Mouse (Mus musculus) embryo, embryonic 10 days (tissue): ENCODE measurements at regions not wholly inside any gene's neighbourhood (a gene's known extent, or its start where the extent isn't known, plus 50 kb on each side); places are given as distances from the start of the nearest gene placed in this dataset.

Experiments
- DNase-seq: peaks from one replicate; pipeline ENCODE4 v3.0.0-alpha.2; 2015; ENCODE audit warnings: low spot score

DNA sequence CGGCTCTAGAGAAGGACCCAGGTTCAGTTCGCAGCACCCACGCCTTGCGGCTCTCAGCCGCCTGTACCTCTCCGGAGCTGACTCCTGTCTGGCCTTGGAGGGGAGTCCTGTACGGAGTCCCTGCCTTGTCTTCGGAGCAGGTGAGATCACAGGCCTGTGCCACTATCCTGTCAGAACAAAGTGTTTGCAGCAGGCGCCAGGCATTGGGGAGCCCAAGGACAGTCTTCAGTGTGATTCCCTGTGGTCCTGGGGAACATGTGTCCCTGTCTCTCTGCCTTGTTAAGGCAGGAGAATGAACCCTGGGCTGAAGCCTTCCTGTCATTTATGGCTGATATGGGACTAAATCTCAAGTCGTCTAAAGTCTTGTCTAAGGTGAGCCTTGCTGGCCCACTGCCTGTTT is 176.5 kb downstream of the Vrk1 start:
- DNase-seq, result no peak

DNA sequence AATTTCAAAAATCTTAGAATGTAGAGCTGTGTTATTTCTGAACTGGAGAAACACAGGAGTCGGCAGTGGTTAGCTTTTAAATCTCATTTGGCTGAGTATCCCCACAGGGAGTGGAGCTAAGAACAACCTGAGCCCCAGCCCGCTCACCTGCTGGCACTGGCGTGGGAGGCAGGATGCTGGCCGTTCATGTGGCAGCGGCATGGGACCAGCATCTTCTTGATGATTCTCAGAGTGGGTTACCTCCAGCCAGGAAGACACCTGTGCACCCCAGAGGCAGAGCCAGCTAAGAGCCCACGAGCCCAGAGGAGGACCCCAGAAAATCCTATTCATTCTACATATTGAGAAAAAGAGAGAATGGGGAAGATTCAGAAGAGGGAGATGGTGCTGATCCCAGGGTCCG is 181.7 kb downstream of the Vrk1 start:
- DNase-seq, result no peak

DNA sequence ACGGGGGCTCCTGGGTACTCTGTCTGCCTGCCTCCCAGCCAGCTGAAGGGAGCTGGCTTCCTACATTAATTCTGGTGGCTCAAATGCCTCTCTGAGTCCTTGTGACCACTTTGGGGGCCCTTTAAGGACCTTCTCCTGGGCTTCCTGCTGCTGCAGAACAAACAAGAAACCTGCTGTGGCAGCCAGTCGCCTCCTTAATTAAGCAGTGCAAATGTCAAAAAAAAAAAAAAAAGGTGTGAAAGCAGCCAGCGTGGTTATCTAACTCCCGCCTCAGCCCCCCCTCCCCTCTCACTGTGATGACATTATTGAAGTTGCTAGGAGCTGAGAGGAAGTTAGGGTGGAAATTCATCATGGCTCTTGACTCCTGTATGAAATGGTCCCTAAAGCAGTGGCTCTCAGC is 189.3 kb downstream of the Vrk1 start:
- DNase-seq, result no peak

DNA sequence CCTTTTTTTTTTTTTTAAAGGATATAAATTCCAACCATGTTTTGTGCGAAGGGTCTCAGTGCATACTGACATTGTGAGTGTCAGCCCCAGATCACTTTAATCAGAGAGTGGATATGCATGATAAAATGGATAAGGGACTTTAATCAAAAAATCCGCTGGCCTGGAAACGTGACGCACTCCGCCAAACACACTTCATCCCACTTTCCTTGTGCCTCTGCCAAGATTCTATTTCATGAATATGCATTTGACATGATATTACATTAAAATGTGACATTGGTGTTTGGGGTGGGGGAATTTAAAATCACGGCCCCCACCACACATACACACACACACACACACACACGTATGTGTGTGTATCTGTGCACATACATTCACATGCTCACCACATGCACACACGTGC is 193.5 kb downstream of the Vrk1 start:
- no peak for DNase-seq

DNA sequence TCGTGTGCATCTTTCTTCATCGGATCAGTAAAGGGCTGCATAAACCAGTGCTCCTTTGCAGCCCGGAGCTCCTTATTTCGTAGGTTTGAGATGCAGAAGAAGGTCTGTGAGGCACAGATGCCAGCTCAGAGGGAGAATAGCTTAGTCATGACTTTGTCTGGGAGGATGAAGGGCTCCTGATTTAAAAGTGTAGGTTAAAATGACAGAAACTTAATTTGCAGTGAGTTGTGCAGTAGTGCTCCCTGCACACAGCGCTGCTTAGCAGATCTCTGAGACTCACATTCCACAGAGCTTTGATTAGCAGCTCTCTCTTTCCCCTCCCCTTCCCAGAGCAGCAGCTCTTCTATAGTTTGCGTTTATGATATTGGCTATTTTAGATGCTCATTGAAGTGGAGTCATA is 200.9 kb downstream of the Vrk1 start:
- no peak for DNase-seq

DNA sequence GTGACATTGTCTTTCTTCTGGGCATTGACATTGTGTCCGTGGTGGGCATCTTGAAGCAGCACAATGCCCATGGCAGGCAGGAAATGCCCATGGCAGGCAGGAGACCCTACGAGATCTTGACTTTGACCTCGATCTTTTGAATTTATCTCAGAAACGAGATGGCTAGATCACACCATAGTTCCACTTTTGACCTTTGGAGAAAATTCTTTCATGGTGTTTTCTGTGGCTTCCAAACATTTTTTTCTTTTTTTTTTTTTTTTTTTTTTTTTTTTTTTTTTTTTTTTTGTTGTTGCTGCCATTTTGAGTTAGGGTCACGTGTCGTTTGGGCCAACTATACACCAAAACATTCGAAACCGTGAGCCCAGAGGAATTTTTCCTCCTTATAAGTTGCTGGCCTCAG is 201.5 kb downstream of the Vrk1 start:
- no peak for DNase-seq

DNA sequence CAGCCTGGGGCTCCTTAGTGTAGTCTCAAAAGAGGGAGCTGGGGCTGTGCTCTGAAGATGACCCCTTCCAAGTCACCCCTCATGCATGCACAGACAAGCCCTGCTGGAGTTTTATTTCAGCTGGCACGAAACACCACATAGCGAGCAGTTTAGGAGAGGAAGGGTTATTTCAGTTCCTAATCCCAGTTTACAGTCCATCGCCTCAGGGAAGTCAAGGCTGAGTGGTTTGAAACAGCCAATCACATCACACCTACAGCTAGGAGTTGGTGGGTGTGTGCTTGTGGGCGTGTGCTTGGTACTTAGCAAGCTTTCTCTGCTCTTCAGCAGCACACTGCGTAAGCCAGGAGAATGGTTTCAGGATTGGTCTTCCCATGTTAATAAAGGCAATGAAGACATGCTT is 202.4 kb downstream of the Vrk1 start:
- no peak for DNase-seq

DNA sequence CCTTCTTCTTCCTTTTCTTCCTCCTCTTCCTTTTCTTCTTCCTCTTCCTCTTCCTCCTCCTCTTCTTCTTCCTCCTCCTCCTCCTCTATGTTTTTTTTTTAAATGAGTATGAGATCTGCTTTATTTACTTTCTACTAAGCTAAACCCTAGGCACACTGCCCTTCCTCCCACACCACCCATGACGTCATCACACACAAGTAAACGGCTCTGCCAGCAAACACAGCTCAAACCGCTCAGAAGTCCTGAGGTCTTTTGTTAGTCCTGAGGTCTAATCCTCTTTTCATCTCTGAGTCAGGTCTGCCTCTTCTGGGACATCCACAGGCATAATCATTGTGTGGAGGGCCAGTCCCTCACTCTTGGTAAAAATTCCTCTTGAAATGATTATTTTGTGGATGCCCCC is 210.0 kb downstream of the Vrk1 start:
- no peak for DNase-seq

DNA sequence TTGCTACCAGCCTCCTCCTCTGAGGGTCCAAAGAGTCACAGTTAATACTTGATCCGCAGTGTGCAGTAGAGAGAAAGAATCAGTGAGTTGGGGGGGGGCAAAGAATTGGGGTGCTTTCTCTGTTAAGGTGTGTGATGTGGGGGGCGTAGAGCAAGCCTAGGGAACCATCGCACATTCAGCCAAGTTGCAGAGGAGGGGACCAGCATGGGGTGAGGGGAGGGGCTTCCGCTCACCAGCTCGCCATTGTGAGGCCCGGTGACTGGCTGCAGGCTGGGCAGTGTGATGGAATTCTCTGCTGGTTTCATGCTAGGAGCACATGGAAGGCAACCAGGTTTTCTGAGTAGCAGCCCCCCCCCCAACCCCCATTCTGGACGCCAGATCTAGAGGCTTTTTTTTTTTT is 216.2 kb downstream of the Vrk1 start:
- peak; percentile 52 for DNase-seq

DNA sequence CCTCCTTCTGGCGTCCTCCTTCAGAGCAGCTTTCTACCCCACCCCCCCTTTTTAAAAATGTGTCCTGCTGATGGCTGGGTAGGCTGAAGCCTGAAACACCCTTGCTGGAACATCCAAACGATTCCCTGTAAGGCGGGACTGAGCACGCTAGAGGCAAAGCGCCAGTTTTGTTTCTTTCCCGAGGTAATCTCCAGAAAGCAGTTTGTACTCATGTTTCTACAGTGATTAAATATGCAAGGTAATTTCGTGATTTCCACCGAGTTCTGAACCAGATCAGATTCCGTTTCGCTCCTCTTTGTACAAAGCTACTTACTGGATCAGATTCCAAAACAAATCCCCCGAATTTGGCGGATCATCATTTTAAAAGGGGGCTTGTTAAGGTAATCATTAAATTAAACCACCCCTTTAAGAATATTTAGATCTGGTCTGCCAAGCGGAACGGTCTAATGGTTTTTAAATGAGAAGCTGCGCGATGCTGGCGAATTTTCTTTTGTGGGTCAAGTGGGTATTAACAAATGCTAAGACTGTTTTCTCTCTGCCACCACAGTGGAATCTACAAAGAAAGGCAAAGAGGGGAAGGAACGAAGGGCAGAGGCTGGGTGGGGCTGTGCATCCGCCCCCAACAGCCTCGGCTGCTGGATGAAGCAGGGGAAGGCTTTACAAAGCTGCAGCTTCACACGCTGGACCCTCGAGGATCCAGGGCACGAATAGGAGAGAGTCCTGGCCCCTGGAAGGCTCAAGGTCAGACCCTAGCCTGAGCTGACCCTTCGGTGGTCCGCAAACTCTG is 216.9 kb downstream of the Vrk1 start:
- peak; percentile 30 for DNase-seq

DNA sequence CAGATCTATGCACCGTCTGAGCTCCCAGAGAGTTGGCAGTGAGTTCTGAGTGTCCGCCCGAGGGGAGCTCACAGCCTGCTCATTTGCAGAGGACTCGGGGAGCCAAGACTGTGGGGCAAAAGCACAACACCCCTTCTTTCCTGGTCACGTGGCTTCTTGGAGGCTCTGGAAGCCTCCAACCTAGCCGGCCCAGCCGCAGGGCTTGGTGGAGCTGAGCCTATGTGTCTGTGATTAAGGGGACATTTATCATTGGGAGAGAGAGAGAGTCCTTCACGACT is 217.5 kb downstream of the Vrk1 start:
- no peak for DNase-seq

DNA sequence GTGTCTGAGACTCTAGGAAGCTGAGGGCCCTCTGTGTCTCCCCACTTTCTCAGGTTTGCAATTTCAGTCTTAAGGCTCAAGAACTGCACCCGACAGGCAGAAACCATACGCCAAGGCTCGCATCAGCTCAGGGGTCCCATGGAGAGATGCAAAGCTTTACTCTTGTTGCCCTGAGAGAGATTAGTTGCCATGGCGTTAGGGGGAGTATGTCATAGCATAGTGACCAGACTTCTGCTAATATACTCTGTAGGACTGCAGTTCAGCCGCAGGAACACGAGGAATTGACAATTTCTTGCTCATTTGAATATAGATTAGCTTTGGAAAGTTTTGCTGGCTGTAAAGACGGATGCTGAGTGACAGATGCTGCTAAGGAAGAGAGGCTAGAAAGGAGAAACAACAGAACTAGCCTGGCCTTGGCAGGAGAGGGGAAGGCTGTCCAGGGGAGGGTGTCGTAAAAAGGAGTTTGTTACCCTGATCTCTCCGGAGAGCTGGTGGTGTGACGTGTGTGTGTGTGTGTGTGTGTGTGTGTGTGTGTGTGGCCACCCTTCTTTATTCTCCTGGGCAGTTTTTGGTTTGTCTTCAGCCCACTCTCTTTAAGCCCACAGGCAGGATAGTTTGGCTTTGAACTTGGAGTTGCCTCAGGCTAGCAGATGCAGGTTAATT is 235.3 kb downstream of the Vrk1 start:
- peak; percentile 35 for DNase-seq

DNA sequence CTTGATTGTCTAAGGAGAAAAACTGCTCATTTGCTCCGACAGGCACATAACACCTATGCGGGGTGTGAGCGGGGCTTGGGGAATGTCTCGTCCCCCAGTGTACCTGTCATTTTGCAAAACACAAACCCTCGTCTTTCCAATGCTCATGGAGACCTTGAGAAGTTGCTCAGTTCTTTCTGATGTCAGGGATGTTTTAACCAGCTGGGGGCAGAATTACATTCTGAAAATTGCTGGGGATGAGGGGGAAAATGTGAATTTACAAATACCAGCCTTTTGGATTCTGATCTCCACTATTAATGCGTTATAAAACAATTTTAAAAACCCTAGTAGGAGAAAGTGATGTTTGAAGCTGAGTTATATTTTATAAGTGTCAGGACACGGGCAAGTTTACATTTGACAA is 263.6 kb downstream of the Vrk1 start:
- DNase-seq, result no peak

DNA sequence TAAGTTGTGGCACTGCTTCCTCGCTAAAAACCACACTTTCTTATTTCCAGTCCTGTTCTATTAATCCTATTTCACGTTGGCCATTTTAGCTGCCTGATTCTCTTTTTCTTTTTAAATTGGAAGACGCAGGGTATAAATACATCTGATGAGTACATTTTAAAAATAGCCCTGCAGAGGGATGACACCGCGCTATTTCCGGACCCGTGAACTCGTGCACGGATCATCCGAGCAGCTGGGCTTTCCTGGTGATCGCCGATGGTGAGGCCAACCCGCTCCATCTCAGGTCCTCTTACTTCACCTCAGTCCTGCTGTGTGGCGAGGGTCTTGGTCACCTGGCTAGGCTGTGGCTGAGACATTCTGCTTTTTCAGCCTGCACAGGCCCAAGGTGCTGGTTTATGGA is 267.9 kb downstream of the Vrk1 start:
- no peak for DNase-seq

DNA sequence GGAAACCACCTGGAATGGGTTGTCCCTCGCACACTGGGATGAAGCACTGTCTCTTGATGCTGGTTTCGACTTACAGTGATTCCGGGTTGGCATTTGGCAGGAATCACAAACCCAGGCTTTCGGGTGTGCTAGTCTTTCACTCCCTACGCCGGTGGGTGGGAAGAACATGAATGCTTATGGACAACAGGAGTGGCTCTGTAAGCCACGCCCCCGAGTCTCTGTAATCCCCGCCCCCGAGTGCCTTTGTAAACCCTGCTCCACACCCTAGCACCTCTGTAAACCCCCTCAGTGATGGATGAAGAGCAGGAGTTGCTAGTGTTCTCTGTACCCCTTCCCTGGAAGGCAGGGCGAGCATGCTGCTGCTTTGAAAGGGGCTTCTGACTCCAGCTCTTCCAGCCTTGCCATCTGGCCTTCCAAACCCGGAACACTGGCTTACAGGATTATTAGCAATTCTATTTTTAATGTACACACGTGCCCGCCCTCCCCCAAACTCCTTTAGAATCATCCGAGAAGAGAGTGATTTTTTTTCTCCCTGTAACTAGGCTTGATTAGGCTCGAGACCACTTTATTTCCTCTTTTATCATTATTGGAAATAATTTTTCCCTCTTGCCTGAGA is 272.6 kb downstream of the Vrk1 start:
- no peak for DNase-seq

DNA sequence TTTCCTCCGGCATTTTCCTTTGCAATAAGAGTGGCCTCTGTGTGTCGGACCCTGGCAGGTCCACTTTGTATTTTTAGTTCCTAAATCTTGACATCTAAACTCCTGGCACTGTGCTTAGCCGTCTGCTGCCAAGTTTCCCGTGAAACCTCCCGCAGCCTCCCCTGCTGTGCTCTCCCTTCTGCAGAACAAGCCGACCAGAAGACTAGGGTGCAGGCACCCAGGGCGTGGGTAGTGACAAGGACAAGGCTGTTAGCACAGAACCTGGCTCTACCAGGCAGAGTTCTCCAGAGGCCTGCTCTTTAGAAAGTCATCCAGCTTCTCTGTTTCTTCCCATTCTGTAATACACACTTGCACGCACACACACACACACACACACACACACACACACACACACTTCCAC is 274.8 kb downstream of the Vrk1 start:
- no peak for DNase-seq

DNA sequence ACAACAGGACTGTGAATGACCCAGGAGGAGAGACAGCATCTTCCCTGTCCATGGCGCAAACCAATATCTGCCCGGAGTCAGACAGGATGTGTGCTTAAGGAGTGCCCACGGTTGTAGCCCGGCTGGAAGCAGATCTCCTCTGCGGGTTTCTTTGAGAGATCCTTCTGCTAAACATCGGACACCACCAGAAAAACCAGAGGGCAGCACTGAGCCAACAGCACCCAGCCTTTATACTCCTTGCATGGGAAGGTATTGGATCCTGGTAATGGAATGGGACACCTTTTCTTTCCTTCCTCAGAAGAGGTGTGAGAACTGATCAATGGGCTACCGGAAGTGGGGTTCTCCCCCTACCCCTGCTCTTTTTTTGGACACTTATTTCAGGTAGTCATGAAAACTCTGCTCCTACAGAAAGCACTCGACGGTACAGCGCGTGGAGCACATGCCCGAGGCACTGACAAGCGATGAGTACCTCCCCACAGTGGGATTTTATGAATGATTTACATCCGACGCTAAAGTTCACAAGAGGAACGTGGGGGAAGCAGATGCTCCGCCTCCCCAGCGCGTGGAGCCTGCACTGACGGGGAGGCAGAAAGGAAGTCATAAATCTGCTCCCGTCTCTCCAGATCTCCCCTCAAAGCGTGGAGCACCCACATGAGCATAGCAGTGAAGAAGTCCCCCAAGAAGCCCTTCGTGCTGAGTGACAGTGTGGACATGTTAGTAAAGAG is 278.9 kb downstream of the Vrk1 start:
- no peak for DNase-seq

DNA sequence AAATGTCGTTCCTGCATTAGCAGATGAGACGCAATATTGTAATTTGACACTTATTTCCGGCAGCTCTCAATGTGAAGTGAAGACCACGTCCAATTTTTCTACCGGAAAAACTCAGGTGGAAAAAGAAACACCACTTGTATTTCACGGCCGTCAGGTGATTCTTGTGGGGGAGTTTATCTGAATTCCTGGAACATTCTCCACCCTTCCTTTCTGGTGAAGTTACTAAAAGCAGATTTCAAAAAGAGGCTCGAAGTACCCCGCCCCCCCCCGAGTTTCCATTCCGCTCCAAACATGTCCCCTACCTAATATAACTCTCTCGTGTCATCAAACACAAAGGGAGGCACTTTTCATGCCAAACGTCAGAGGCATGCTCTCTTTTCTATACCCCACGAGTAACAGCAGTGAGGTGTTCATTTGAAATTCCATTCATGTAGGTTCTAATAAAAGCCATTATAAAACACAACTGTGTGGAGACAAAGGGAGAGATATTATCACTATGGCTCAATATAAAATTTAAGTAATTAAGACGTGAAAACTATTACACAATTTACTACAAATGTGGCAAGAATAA is 281.5 kb downstream of the Vrk1 start:
- DNase-seq, result no peak

DNA sequence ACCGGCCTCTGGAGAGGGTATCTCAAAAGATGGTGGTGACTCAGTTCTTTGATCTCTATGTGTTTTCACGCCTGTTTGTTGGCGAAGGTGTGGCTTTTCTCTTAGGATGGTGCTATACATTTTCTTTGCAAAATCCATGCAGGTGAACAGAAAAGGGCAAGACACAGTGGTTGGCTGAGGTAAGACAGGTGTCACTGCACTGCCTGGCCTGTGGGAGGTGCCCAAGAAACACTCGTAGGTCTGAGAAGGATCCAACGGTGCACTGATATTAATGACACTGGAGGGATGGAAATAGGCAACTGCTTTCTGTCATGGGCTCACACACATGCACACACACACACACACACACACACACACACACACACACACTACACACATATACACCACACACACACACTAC is 283.1 kb downstream of the Vrk1 start:
- no peak for DNase-seq

DNA sequence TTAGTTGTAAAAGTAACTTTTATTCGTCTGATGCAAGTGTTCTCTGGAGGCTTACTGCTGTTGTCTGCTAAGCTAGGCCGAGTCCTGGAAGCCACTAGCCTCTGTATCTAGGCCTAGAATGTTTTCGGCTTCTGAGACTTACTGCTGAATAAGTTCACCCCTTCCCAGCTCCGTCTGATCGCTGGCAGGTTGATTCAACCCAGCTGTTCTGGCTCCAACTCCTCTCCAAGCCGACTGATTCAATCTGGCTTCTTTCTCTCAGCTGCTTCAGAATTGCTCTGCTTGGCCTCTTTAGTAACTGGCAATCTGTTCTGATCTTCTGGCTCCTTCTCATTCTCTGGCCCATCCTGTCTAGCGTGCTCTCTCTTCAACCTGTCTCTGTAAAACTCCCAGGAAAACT is 285.6 kb downstream of the Vrk1 start:
- no peak for DNase-seq

DNA sequence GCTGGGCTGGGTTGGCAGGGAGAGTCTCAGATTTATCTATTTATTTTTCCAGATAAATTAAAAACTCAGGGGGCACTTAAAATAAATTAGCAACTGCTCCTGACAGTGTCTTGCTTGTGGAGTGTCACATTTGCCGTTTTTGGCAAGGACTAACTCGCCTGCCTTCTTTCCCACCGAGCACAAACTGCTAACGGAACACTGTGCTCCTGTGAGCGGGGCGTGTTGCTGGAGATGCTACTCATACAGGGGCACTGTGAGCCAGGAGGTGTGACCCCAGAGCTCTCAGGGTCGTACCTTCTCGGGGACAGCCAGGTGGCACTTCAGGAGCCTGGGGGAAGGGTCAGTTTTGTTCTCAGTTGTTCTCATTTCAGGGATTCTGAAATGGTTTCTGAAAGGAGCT is 292.6 kb downstream of the Vrk1 start:
- DNase-seq, result no peak

DNA sequence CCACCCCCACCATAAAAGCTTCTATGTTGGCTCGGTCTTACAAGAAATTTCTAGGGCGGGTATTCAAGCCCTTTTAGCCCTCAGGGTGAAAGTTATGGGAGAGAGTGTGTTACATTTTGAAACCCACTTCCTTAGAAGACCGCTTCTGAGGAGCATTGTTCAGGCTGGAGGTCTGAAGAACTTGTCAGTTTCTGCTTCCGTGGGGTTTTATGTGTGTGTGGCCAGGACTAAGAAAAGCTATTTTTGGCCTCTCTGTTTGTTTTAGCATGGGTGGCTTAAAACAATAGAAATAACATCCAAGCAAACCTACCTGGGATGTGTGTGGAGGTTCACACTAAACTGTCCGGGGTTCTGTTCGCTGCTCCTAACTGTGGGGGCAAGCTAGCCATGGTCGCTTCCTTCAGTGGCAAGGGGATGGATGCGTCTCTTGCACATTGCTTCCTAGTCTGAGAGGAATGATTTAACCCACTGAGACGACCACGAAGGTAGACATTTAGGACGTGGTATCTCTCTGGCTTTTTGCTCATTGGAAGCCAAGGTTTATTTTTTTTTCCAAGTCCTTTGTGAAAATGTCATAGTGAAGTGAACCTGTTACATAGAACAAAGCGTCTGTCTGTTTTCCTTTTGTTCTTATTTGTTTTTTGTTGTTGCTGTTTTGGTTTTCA is 298.4 kb downstream of the Vrk1 start:
- DNase-seq, result no peak
